Mouse (Mus musculus) megakaryocyte, adult 5-6 weeks (primary cell): Measurements from ENCODE around the gene Lasp1. TPM values are rescaled to one million over a fixed set of nuclear protein-coding genes. Genes with fewer than 3 reads are reported as not detected.

ENCODE experiments used
- ATAC-seq: 2 replicates; pipeline ENCODE4 v1.8.0; 2016; ENCODE audit warnings: mild to moderate bottlenecking, inconsistent platforms; ENCODE audit not compliant: poor library complexity, severe bottlenecking
- total RNA-seq, 2 experiments: library from RNA; stranded (forward) in 1 of 2; stranded (reverse) in 1 of 2; fragments of 153-499, 151-499 nt in 1 of 2; fragments of 221-1000, 200-1000 nt in 1 of 2; gene quantifications; 2 replicates each; pipeline versions ENCODE4 v1.2.3 to v1.2.4; 2015 to 2017

Lasp1 gene
- total RNA-seq, 2 experiments from 2014 or later = 121 to 351 TPM

GRCm38 (mm10) chr11:97793165-97793564 is 5.6 kb upstream of the Lasp1 start:
- peak; percentile 62 for ATAC-seq

GRCm38 (mm10) chr11:97796910-97797309 is 1.9 kb upstream of the Lasp1 start:
- ATAC-seq = no peak

- no peak for ATAC-seq
These were observed 1.3 kb upstream of the Lasp1 start for GRCm38 (mm10) chr11:97797369-97798082.

- ATAC-seq = no peak
These were observed 741 bp upstream of the Lasp1 start for GRCm38 (mm10) chr11:97798083-97798435.

GRCm38 (mm10) chr11:97799146-97799993 is 570 bp downstream of the Lasp1 start:
- ATAC-seq = peak; percentile 83

- peak; percentile 60 for ATAC-seq
These were observed 1.3 kb downstream of the Lasp1 start for GRCm38 (mm10) chr11:97799994-97800690.

GRCm38 (mm10) chr11:97800691-97801408 is 2.0 kb downstream of the Lasp1 start:
- no peak for ATAC-seq

- ATAC-seq = no peak
These were observed 2.8 kb downstream of the Lasp1 start for GRCm38 (mm10) chr11:97801409-97802193.

- ATAC-seq = no peak
These were observed 3.3 kb downstream of the Lasp1 start for GRCm38 (mm10) chr11:97802194-97802470.

- ATAC-seq = no peak
These were observed 3.7 kb downstream of the Lasp1 start for GRCm38 (mm10) chr11:97802495-97802894.

- ATAC-seq = no peak
These were observed 5.0 kb downstream of the Lasp1 start for GRCm38 (mm10) chr11:97803847-97804246.

- no peak for ATAC-seq
These were observed 6.3 kb downstream of the Lasp1 start for GRCm38 (mm10) chr11:97804841-97805661.

GRCm38 (mm10) chr11:97805662-97806612 is 7.1 kb downstream of the Lasp1 start:
- no peak for ATAC-seq

- no peak for ATAC-seq
These were observed 7.8 kb downstream of the Lasp1 start for GRCm38 (mm10) chr11:97806613-97806964.

GRCm38 (mm10) chr11:97807626-97808025 is 8.8 kb downstream of the Lasp1 start:
- no peak for ATAC-seq

GRCm38 (mm10) chr11:97808093-97808492 is 9.3 kb downstream of the Lasp1 start:
- ATAC-seq = no peak

- ATAC-seq = no peak
These were observed 9.9 kb downstream of the Lasp1 start for GRCm38 (mm10) chr11:97808621-97809234.
